Mouse (Mus musculus) thymus, postnatal 25 days (tissue): Measurements from ENCODE around the gene Eaf2.
"Not testable (repeated sequence)": the region's sequence is repeated elsewhere in the genome, so short reads cannot be mapped to it uniquely, and the experiment has no call there.

Source experiments
- DNase-seq: peaks from one replicate; pipeline ENCODE4 v3.0.0; 2022

The Eaf2 gene

DNA sequence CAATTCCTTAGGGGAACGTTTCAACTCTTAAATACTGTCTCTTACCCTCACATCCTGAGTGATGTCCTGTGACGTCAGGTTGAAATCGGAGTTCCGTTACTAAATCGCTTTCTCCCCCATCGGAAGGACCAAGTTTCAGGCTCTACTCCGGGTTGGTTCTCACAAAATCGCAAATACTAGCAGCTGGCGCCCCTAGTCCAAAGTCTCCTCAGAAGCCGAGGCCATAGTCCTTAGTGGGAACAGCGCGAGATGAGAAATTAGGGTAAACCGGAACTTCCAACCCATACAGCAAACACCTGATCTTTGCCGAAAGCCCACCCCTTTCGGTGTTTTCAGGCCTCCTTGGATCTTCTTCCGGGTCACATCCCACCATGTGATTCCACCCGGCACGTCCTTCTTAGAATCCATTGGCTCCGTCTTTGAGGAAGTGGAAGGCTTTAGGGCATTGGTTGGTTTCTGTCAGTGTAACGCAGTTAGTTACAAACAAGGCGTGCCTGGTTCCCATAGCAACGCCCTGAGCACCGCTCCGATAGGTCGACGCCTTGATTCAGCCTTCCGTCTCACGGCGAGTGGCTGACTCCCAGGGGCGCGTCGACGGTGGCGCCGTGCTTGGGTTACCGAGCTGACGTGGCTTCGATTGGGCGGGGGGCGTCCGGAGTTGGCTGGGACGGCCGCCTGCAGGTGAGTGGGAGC is at the start of gene Eaf2, which contains the start of gene Golgb1:
Eaf2 (minus strand) TSS at position 421 of the 693 bp plus-strand sequence.
Golgb1 (plus strand) TSS at position 558 of the 693 bp plus-strand sequence.
- peak; percentile 92 for DNase-seq

DNA sequence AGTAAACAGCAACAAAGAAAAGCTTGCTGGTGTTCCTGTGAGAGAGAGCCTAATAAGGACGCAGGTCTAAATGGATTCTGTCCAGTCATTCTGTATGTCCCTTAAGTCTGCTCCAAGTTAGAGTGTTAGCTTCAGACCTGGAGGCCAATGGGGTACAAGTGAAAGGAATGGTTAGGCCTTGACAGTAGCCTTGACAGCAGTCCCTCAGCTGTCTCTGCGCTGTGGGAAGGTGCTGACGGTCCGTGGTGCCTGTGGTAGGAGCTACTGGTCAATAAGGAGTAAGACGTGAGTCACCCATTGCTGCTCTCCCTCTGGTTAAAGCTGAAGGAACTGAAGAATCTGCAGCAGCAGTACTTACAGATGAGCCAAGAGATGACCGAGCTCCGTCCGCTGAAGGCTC is 49.5 kb upstream of the Eaf2 start:
- no peak for DNase-seq

DNA sequence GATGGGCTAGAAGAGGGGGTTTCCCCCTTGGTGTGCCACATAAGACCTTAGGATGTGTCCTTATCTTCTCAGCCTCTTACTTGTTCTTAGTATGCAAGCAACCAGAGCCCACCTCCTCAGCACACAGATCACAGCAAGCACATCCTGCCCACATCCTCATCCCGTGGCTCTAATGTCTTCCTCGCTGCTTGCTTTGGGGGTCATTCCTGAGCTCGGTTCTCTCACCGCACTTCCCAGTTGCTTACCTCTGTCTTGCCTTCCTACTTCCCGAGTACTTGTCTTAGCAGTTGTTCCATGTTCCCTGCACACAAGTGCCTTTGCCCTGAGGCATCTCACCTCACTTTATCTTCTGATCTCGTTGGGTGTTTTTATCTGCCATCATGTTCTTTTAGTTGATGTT is 47.2 kb upstream of the Eaf2 start:
- peak; percentile 39 for DNase-seq

DNA sequence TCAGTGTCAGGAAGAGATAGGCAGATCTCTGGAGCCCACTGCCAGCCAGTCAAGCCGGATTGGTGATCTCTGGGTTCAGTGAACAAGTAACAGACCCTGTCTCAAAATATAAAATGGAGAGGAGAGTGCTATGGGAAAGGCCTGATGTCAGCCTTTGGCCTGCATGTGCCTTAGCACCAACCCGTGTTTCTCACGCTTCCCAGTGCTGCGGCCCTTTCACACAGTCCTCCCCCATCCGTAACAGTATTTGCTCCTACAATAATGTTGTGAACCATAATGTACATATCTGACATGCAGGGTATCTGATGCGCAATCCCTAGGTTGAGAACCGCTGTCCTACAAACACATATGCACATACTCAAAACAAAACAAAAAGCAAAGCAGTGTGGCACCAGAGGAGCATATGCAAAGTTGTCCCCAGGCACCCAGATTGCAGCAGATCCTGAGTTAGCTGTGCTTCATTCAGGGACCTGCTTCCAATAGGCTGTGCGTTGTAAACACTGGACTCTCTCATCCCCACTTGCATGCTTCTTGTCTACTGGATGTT is 46.3 kb upstream of the Eaf2 start:
- no peak for DNase-seq

DNA sequence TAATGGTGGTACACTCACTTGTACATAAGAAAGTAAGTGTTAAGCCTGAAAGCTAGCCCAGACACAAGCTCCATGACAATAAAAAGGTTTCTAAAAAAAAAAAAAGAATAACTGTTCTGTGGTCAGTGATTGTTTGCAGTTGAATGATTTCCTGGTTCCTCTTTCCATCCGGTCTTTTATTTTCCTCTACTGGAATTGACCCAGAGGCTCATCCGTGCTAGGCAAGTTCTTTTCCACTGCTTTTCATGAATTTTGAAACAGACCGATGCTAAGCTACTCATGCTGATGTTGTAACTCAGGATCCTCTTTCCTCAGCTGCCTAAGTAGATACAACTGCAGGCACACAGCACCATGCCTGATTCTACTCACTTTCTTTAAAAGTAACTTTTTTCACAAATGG is 45.6 kb upstream of the Eaf2 start:
- no peak for DNase-seq

DNA sequence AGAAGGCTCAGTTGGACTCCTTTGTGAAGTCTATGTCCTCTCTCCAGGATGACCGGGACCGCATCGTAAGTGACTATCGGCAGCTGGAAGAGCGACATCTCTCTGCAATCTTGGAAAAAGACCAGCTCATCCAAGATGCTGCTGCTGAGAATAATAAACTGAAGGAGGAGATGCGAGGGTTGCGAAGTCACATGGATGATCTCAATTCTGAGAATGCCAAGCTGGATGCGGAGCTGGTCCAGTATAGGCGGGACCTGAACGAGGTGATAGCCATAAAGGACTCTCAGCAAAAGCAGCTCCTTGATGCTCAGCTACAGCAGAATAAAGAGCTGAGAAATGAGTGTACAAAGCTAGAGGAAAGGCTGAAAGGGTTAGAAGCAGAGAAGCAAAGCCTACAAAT is 43.7 kb upstream of the Eaf2 start:
- no peak for DNase-seq

DNA sequence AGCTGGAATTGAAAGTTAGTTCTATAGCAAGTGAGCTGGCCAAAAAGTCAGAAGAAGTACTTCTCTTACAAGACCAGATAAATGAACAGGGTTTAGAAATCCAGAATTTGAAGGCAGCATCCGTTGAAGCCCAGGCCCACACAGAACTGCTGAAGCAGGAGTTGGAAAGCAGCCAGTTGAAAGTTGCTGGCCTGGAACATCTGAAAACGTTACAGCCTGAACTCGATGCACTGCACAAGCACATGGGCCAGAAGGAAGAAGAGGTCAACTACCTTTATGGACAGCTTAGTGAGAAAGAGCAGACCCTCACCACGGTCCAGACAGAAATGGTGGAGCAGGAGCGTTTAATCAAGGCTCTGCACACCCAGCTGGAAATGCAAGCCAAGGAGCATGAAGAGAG is 39.4 kb upstream of the Eaf2 start:
- DNase-seq = no peak

DNA sequence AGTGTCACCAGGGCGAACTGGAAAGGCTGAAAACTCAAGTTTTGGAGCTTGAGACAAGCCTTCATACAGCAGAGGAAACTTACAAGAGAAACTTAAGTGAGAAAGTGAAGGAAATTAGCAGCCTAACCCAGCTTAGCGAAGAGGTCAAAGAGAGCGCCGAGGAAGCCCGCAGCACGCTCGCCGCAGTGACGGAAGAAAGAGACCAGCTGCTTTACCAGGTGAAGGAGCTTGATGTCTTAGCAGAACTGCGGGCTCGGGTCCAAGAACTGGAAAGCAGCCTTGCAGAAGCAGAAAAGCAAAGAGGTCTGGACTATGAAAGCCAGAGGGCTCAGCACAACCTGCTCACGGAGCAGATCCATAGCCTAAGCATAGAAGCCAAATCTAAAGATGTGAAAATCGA is 37.5 kb upstream of the Eaf2 start:
- no peak for DNase-seq

DNA sequence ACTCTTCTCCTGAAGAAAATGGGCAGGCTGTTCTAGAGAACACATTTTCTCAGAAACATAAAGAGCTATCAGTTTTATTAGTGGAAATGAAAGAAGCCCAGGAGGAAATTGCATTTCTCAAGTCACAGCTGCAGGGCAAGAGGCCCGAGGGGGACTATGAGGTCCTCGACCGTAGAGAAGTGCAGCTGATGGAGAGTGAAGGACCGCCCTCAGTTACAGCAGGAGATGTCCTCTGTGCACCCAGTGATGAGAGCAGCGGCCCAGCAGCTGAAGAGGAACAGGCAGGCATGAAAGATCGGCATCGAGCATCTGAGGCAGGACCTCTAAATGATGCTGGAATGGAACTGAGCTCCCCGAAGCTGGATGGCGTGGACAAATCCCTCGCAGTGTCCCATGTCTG is 37.1 kb upstream of the Eaf2 start:
- DNase-seq = no peak

DNA sequence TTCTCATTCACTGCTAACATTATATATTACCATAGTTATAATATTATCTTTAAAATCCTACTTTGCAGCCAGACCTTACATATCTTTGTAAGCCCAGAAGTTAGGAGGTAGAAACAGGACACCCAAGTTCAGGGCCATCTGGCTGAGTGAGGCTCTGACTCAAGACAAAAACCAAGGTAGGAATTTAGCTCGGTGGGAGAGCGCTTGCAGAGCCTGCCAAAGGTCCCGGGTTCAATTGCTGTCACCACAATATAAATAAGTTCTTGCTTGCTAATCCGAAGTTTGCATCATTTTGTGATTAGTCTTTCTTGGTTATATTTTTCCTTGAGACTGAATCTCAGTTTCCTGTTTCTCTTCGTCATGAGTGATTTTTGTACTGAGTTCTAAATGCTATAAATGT is 28.4 kb upstream of the Eaf2 start:
- DNase-seq = no peak

DNA sequence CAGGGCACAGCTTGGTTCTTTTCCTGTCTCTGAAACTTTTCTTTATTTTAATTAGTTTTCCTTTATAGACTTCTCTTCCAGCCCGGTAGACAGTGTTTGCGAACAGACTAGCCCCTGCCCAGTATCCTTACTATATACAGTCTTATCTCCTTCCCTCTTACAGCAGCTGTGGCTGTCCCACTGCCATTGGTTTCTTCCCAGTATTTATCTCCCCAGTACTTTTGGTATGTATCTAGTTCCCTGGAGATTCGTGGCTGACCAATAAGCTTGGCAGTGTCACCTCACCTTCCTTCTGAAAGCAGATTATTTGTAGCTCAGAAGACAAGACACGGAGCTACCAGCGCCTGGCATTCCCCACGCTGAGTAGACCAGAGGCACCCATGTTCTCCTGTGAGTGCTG is 21.9 kb upstream of the Eaf2 start:
- DNase-seq = no peak

DNA sequence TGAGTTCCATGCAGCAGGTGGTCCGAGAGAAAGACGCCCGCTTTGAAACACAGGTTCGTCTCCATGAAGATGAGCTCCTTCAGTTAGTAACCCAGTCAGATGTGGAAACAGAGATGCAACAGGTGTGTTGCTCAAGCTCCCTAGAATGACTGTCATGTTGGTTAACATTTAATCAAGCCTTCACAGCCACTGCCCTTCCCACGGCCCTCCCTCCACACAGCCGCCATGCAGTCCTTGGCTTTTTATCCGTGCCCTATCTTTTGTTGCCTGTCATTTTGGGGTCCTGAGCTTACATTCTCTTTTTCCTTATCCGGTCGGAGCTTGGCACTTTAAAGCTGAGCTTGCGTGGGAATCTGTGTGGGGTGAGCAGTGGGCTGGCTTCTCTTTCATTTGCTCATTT is 18.5 kb upstream of the Eaf2 start:
- no peak for DNase-seq

DNA sequence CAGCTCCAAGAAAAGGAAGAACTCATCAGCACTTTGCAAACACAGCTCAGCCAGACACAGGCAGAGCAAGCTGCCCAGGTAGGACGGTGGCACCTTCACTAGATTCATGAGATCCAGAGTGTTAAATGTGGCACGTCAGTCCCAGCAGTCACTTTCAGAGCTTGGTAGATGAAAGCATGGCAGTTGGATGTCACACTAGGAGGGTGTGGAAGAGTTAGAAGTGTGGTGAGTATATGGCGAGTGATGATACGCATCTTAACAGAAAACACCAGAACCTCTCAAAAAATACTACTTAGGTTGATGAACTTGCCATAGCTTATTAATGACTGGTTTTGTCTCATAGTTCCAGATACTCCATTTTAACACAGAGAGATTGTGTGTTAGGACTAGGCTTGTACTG is 16.6 kb upstream of the Eaf2 start:
- no peak for DNase-seq

DNA sequence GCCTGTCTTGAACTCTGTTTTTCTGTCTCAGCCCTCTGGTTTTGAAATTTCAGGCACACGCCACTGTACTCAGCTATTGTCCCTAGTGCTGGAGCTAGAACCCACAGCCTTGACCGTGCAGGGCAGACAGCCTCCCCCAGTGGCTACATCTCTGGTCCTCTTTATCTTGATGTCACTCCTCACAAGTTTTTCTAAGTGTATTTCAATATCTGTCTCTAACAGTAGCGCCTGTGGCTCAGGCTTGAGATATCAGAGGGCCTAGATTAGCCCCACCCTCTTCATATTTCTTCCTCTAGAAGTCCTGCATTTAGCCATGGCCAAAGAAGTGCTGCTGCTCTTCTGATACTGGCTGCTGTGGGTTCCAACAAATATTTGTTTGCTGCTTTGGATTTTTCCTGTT is 15.8 kb upstream of the Eaf2 start:
- no peak for DNase-seq

DNA sequence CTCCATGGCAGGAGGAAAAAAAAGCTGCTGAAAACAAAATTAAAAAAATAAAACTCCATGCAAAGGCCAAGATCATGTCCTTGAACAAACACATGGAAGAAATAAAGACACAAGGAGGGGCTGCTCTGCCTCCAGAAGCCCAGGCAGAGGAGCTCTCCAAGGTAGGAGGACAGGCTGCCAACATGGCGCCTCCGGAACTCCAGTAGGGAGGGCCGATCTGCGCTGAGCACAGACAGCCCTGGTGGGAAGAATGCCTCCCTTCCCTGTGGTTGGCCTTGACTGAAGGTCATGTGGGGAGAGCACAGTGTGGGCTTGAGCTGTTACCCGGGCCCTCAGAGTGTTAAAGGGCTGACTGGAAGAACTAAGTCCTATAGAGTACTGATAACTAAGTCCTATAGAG is 12.7 kb upstream of the Eaf2 start:
- DNase-seq = no peak

DNA sequence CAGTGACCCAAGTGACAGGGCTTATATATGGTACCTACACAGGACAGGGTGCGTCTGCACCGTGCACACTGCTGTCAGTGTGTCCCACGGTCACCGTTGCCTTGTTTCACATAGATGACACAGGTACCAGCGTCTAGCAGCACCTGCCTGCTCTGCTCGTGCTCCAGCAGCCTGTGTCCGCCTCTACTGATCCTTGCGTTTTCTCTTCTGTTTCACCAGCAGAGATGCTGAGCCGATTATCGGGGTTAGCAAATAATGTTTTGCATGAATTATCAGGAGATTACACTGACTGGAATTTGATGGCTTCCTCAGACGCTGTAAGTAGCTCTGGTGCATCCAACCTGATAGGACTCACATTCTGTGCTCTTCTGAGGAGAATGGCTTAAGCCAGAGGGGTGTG is 11.1 kb upstream of the Eaf2 start:
- DNase-seq = no peak

DNA sequence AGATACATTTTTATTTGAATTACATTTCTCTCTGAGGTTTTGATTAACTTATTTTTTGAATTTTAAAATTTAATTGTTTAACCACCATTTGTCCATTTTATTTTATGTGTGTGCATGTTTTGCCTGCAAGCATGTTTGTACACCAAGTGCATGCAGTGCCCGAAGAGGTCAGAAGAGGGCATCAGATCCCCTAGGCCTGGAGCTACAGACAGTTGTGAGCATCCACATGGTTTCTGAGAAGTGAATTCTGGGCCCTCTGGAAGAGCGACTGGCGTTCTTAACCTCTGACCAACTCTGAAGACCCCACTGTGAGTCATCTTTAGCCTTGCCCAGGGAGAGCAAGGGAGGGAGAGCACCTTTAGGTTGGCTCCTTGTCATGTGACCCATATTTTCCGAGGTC is 10.1 kb upstream of the Eaf2 start:
- peak; percentile 68 for DNase-seq

DNA sequence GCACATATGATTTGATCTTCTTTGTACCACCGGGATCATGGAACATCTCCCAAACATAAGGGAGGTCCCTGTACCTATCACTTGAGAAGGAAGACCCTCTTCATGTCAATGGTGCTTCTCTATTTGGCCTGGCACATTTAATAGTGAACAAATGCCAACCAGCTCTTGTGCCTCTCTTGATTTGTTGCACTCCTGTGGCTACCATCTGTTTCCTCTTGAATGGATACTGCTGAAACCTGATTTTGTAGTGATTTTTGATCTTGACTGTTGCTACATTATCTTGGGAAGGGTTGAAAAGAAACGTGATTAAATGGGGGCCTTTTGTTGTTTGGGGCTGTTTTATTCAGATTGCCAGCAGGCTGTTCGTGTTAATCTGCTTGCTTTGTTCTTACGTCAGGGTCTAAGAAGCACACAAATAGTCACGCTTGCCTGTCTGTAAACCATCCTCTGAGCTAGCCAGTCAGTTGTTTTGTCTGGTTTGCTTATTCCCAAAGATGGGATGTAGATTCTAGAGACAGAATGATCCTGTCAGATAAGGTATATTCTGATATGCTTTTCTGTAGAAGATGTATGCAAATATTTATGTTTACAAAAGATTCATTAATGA is 8.0 kb upstream of the Eaf2 start:
- no peak for DNase-seq

DNA sequence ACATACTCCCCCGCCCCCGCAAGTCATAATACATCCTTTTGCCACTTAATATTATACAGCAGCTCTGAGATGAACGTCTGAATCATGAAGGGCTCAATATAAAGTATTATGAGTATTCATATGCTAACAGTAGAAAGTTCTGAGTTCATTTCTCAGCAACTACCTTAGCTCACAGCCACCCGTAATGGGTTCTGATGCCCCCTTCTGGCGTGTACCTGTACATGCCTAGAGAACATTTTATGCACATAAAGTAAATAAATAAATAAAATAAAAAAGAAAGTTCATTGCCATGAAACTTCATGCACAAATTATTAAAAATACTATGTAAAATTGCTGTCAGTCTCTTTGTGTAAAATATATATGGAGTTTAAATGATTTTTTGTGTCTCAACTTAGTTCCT is 2.5 kb upstream of the Eaf2 start:
- peak; percentile 39 for DNase-seq

DNA sequence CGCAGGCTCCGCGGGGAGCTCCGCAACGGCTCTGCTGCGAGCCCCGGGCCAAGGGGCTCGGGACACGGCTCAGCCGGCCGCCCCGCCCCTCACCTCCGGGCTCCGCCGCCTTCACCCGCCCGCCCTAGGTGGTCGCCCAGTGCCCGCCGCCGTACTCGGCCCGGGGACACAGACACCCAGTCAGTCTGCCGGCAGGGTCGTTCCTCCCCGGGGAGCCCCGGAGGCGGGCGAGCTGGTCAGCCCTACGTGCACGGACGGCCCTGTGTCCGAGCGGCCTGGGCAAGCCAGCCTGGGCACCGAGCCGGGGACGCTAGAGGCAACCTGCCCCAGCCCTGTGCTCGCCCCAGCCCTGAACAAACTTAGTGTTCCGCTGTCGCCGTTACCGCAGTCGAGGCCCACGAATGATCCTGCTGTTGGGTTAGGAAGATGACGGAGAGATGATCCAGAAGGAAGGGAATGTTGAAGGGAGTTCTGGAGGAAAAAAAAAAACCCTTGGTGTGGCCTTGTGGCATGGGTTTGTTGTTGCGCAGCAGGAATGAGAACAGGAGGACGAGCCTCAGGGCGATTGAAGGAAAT is 561 bp upstream of the Eaf2 start:
- DNase-seq = no peak

DNA sequence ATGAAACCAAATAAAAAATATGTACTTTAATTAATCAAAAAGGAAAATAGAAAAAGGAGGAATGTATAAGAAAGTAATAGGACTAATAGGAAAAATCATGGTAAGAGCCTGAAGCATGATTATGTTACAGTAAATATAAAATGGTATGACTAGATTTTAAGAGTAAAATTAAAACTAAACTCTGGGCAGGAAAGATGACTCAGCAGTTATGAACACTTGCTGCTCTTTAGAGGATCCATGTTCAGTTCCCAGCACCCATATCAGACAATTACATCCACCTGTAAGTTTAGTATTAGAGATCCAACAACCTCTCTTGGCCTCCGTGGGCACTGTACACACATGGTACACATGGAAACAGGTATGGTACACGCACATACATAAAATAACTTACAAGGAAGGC is 5.4 kb downstream of the Eaf2 start:
- no peak for DNase-seq

DNA sequence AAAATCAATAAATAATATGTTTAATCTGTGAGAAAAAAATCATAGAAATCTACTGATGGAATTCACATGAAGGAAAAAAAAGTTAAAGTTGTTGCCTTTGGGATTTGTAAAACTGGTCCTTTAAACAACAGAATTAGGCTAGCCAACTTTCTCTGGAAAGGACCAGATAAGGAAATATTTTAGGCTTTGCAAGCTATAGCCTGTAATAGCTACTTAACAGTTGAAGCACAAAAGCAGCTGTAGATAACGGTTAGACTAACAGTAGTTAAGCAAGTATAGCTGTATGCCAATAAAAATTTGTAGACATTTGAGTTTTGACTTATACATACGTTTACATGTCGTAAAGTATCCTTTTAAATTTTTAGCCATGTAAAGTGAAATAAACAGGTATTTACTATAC is 11.2 kb downstream of the Eaf2 start:
- no peak for DNase-seq

DNA sequence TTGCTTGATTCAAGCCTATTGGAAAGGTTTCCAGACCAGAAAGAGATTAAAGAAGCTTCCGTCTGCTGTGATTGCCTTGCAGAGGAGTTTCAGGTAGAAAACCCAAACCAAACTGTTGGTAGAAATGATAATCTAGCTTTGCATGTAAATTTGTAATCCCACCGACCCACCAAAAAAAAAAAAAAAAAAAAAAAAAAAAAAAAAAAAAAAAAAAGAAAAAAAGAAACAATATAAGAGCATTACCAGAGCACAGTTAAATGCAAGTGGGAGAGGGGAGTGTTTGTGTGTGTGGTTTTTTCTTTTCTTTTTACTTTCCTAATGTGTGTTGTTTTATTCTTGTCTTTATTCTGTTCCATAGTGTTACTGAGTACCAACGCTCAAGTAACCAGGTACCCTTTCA is 23.6 kb downstream of the Eaf2 start:
- no peak for DNase-seq

DNA sequence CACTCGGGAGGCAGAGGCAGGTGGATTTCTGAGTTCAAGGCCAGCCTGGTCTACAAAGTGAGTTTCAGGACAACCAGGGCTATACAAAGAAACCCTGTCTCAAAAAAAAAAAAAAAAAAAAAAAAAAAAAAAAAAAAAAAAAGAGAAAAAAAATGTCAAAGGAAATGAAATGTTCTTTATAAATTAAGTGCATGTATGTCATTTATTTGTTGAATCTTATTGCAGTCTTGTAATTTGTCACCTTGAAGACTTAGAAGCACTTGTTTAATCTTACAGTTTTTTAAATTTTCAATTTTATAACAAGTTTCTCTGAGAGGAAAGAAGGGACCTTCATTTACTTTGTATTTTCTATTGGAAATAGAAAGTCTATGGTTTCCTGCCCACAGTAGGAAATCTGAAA is 27.9 kb downstream of the Eaf2 start:
- not testable (repeated sequence) for DNase-seq

DNA sequence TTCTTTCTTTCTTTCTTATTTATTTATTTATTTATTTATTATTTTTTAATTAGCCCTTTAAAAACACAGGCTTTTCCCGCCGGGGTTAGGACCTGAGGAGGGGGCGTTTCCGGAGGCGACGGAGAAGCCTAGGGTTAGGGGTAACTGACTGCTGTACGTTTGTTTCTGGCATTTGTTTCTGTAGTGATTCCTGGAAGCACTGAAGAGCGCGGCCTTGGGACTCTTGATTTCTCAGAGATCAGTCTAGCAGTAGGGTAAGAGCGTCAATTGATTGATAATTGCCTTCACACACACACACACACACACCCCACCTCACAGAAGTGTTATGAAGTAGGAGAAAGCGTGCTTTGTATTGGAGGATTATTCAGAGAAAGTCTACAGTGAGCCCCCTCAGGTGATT is 46.0 kb downstream of the Eaf2 start:
- no peak for DNase-seq
